22 mouse cellular contexts compared by ENCODE assay signal in the genomic region with DNA sequence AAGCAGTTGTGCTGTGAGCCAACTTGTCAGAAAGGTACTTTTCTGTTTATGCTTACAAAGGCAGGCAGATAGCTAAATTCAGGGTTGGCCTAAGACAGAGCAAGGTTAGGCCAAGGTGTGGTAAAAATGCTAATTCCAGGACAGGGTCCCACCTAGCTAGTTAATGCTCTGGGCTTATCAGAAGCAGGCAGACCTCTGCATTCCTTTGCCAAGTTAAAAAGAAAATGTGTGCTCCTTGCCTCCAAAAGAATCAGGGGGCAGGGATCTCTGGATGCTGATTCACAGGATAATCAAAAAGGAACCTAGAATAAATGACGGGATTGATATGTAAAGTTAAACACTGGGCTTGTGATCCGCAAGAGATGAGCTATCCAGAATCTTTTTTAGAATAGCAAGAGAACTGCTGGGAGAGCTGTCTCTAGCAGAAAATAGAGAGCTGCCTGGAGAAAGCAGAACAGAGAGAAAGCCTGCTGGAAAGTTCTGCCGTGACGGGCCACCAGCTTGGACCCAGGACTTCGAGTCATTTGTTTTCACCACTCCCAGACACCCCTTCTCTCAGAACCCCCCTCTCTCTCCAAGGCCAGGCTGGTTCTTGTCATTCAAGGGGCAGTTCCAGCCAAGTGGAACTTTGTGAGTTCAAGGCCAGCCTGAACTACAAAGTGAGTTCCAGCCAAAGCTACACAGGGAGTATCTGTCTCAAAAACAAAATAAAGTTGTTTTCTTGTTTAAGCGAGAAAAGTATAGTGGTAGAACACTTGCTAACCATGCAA. TPM values are rescaled to one million over a fixed set of nuclear protein-coding genes. Genes with fewer than 3 reads are reported as not detected.
"Had no signal": no experiment of that assay in that cellular context is flagged by ENCODE, and none has a peak within 500 bp of the region (broad histone marks: within the 10 kb centered on the region; RNA-seq: fewer than 3 reads in every experiment).

No protein-coding gene starts in this region.

- H3K4me3 ChIP-seq: kidney, embryonic 15.5 days; limb, embryonic 15.5 days; liver, embryonic 12.5 days; midbrain, embryonic 10.5 days; myocyte; neural tube, embryonic 15.5 days had no signal

- H3K9ac ChIP-seq: kidney, embryonic 15.5 days; limb, embryonic 15.5 days; liver, embryonic 12.5 days; lung, embryonic 14.5 days; neural tube, embryonic 15.5 days had no signal

- H3K27me3 ChIP-seq: kidney, embryonic 15.5 days; limb, embryonic 15.5 days; neural tube, embryonic 15.5 days had no signal

- H3K36me3 ChIP-seq: liver, embryonic 12.5 days; neural tube, embryonic 15.5 days had no signal

- H3K9me3 ChIP-seq: limb, embryonic 15.5 days; liver, embryonic 12.5 days; midbrain, embryonic 10.5 days; neural tube, embryonic 15.5 days had no signal

- DNase-seq: kidney, postnatal 14 days; lung, embryonic 14.5 days; lung, postnatal 10 days; lung, postnatal 4 days; midbrain, embryonic 14.5 days; retina, postnatal 1 day; right cerebral cortex, postnatal 4 days; spleen, adult 18-20 months; thymus, adult 18-20 months; thymus, postnatal 14 days had no signal

- H3K27ac ChIP-seq: kidney, embryonic 15.5 days; limb, embryonic 15.5 days; liver, embryonic 12.5 days; midbrain, embryonic 10.5 days; neural tube, embryonic 15.5 days had no signal

RNA-seq across cellular contexts. Expression of a gene that starts 31.0 kb away (rescaled TPM):
- total RNA-seq: megakaryocyte, adult 5-6 weeks had no signal
- polyA plus RNA-seq: kidney, embryonic 15.5 days; limb, embryonic 11.5 days; limb, embryonic 15.5 days; liver, embryonic 12.5 days; liver, embryonic 16.5 days; lung, embryonic 14.5 days; midbrain, embryonic 10.5 days; myocyte; neural tube, embryonic 11.5 days; stomach, embryonic 14.5 days; urinary bladder, adult 2 months had no signal
